Mouse (Mus musculus): ENCODE measurements around the gene Pafah1b2. TPM values are rescaled to one million over a fixed set of nuclear protein-coding genes. Genes with fewer than 3 reads are reported as not detected.

Pafah1b2 gene
- polyA plus RNA-seq, 1 experiment from 2014 or later, result 161 TPM

GRCm38 (mm10) chr9:46041186-46041585 lies 28.7 kb upstream of the Pafah1b2 start:
- Histone ChIP-seq H3K4me2 (replicated peaks) (no peak overlapping the region), H3K27ac (replicated peaks) (no peak overlapping the region), H3K4me3 (replicated peaks) (no peak overlapping the region), H3K36me3 (peaks cover 7% of the 10 kb centered on the region; the same call in 1 of the 2 replicates), H3K9ac (no peak overlapping the region), H3K9me3 (replicated peaks) (no peaks in the 10 kb centered on the region), H3K27me3 (no peaks in the 10 kb centered on the region), H3K4me1 (no peaks in the 10 kb centered on the region)
- 56% methylated on average over 2 of the region's 2 CpGs for WGBS
- no peak for ATAC-seq (ENCODE audit: insufficient number of reproducible peaks, low FRiP score, low TSS enrichment, low read depth)

- H3K4me2 ChIP-seq (replicated peaks), result no peak overlapping the region
- no peaks in the 10 kb centered on the region for H3K27me3 ChIP-seq
- no peaks in the 10 kb centered on the region for H3K9me3 ChIP-seq (replicated peaks)
- WGBS, result 84% methylated on average over 13 of the region's 13 CpGs
- no peak overlapping the region for H3K27ac ChIP-seq (replicated peaks)
- H3K4me1 ChIP-seq, result peaks cover 12% of the 10 kb centered on the region
- ATAC-seq (ENCODE audit: insufficient number of reproducible peaks, low FRiP score, low TSS enrichment, low read depth), result no peak
- H3K4me3 ChIP-seq (replicated peaks), result no peak overlapping the region
- H3K9ac ChIP-seq, result no peak overlapping the region
- peaks cover 7% of the 10 kb centered on the region; the same call in 1 of the 2 replicates for H3K36me3 ChIP-seq
Observed at GRCm38 (mm10) chr9:46038786-46039185, 26.3 kb upstream of the Pafah1b2 start.

GRCm38 (mm10) chr9:46036881-46037280 lies 24.4 kb upstream of the Pafah1b2 start:
- H3K9ac ChIP-seq, result no peak overlapping the region
- peaks cover 7% of the 10 kb centered on the region; the same call in 1 of the 2 replicates for H3K36me3 ChIP-seq
- WGBS, result 94% methylated on average over 8 of the region's 8 CpGs
- peaks cover 25% of the 10 kb centered on the region for H3K4me1 ChIP-seq
- H3K27me3 ChIP-seq, result no peaks in the 10 kb centered on the region
- H3K9me3 ChIP-seq (replicated peaks), result no peaks in the 10 kb centered on the region
- H3K27ac ChIP-seq (replicated peaks), result no peak overlapping the region
- no peak for ATAC-seq (ENCODE audit: insufficient number of reproducible peaks, low FRiP score, low TSS enrichment, low read depth)
- H3K4me3 ChIP-seq (replicated peaks), result no peak overlapping the region
- H3K4me2 ChIP-seq (replicated peaks), result no peak overlapping the region

- H3K36me3 ChIP-seq, result peaks cover 7% of the 10 kb centered on the region; the same call in 1 of the 2 replicates
- no peak overlapping the region for H3K27ac ChIP-seq (replicated peaks)
- H3K4me3 ChIP-seq (replicated peaks), result no peak overlapping the region
- no peak overlapping the region for H3K9ac ChIP-seq
- 29% methylated on average over 9 of the region's 9 CpGs for WGBS
- H3K9me3 ChIP-seq (replicated peaks), result no peaks in the 10 kb centered on the region
- ATAC-seq (ENCODE audit: insufficient number of reproducible peaks, low FRiP score, low TSS enrichment, low read depth), result no peak
- no peak overlapping the region for H3K4me2 ChIP-seq (replicated peaks)
- peaks cover 35% of the 10 kb centered on the region for H3K4me1 ChIP-seq
- no peaks in the 10 kb centered on the region for H3K27me3 ChIP-seq
Observed at GRCm38 (mm10) chr9:46035290-46035871, 22.9 kb upstream of the Pafah1b2 start.

GRCm38 (mm10) chr9:46033862-46034261 lies 21.4 kb upstream of the Pafah1b2 start:
- ATAC-seq (ENCODE audit: insufficient number of reproducible peaks, low FRiP score, low TSS enrichment, low read depth), result no peak
- 89% methylated on average over 3 of the region's 3 CpGs for WGBS
- peaks cover 47% of the 10 kb centered on the region for H3K4me1 ChIP-seq

GRCm38 (mm10) chr9:46033058-46033457 lies 20.6 kb upstream of the Pafah1b2 start:
- H3K9me3 ChIP-seq (replicated peaks), result no peaks in the 10 kb centered on the region
- H3K27me3 ChIP-seq, result no peaks in the 10 kb centered on the region
- WGBS, result 70% methylated on average over 1 of the region's 1 CpGs
- H3K4me2 ChIP-seq (replicated peaks), result no peak overlapping the region
- ATAC-seq (ENCODE audit: insufficient number of reproducible peaks, low FRiP score, low TSS enrichment, low read depth), result no peak
- H3K4me3 ChIP-seq (replicated peaks), result no peak overlapping the region
- no peak overlapping the region for H3K9ac ChIP-seq
- 0 out of 2 replicates have a peak overlapping the region, but pooled peaks have one; percentile 34 for H3K27ac ChIP-seq (replicated peaks)
- no peaks in the 10 kb centered on the region for H3K36me3 ChIP-seq
- peaks cover 47% of the 10 kb centered on the region for H3K4me1 ChIP-seq

More at GRCm38 (mm10) chr9:46033862-46034261, 21.4 kb upstream of the Pafah1b2 start:
- Histone ChIP-seq H3K9ac (no peak overlapping the region), H3K4me3 (replicated peaks) (no peak overlapping the region), H3K27ac (replicated peaks) (no peak overlapping the region), H3K9me3 (replicated peaks) (no peaks in the 10 kb centered on the region), H3K36me3 (no peaks in the 10 kb centered on the region), H3K27me3 (no peaks in the 10 kb centered on the region), H3K4me2 (replicated peaks) (no peak overlapping the region)

- H3K4me3 ChIP-seq (replicated peaks), result no peak overlapping the region
- no peaks in the 10 kb centered on the region for H3K27me3 ChIP-seq
- peaks cover 47% of the 10 kb centered on the region for H3K4me1 ChIP-seq
- 0 out of 2 replicates have a peak overlapping the region, but pooled peaks have one; percentile 34 for H3K27ac ChIP-seq (replicated peaks)
- no peaks in the 10 kb centered on the region for H3K36me3 ChIP-seq
- 50% methylated on average over 6 of the region's 6 CpGs for WGBS
- no peak overlapping the region for H3K4me2 ChIP-seq (replicated peaks)
- no peaks in the 10 kb centered on the region for H3K9me3 ChIP-seq (replicated peaks)
- no peak for ATAC-seq (ENCODE audit: insufficient number of reproducible peaks, low FRiP score, low TSS enrichment, low read depth)
- H3K9ac ChIP-seq, result no peak overlapping the region
Observed at GRCm38 (mm10) chr9:46032190-46032589, 19.7 kb upstream of the Pafah1b2 start.

GRCm38 (mm10) chr9:46030968-46031367 lies 18.5 kb upstream of the Pafah1b2 start:
- H3K9me3 ChIP-seq (replicated peaks), result no peaks in the 10 kb centered on the region
- 62% methylated on average over 6 of the region's 6 CpGs for WGBS
- H3K9ac ChIP-seq, result no peak overlapping the region
- peaks cover 47% of the 10 kb centered on the region for H3K4me1 ChIP-seq
- H3K4me2 ChIP-seq (replicated peaks), result no peak overlapping the region
- H3K27ac ChIP-seq (replicated peaks), result no peak overlapping the region
- H3K36me3 ChIP-seq, result no peaks in the 10 kb centered on the region
- H3K27me3 ChIP-seq, result no peaks in the 10 kb centered on the region
- ATAC-seq (ENCODE audit: insufficient number of reproducible peaks, low FRiP score, low TSS enrichment, low read depth), result no peak
- no peak overlapping the region for H3K4me3 ChIP-seq (replicated peaks)

- no peaks in the 10 kb centered on the region for H3K9me3 ChIP-seq (replicated peaks)
- no peaks in the 10 kb centered on the region for H3K27me3 ChIP-seq
- no peak overlapping the region for H3K4me2 ChIP-seq (replicated peaks)
- H3K36me3 ChIP-seq, result no peaks in the 10 kb centered on the region
- no peak overlapping the region for H3K9ac ChIP-seq
- no peak for ATAC-seq (ENCODE audit: insufficient number of reproducible peaks, low FRiP score, low TSS enrichment, low read depth)
- 70% methylated on average over 5 of the region's 5 CpGs for WGBS
- no peak overlapping the region for H3K27ac ChIP-seq (replicated peaks)
- H3K4me3 ChIP-seq (replicated peaks), result no peak overlapping the region
- peaks cover 40% of the 10 kb centered on the region for H3K4me1 ChIP-seq
Observed at GRCm38 (mm10) chr9:46030184-46030583, 17.7 kb upstream of the Pafah1b2 start.

GRCm38 (mm10) chr9:46029534-46029933 lies 17.0 kb upstream of the Pafah1b2 start:
- 70% methylated on average over 6 of the region's 6 CpGs for WGBS
- Histone ChIP-seq H3K27me3 (no peaks in the 10 kb centered on the region), H3K4me1 (peaks cover 36% of the 10 kb centered on the region), H3K27ac (replicated peaks) (no peak overlapping the region), H3K9me3 (replicated peaks) (no peaks in the 10 kb centered on the region), H3K9ac (no peak overlapping the region), H3K4me2 (replicated peaks) (no peak overlapping the region), H3K4me3 (replicated peaks) (no peak overlapping the region), H3K36me3 (no peaks in the 10 kb centered on the region)
- ATAC-seq (ENCODE audit: insufficient number of reproducible peaks, low FRiP score, low TSS enrichment, low read depth), result no peak

GRCm38 (mm10) chr9:46027994-46028393 lies 15.5 kb upstream of the Pafah1b2 start:
- Histone ChIP-seq H3K36me3 (no peaks in the 10 kb centered on the region), H3K27ac (replicated peaks) (no peak overlapping the region), H3K4me1 (peaks cover 34% of the 10 kb centered on the region), H3K4me2 (replicated peaks) (no peak overlapping the region), H3K4me3 (replicated peaks) (no peak overlapping the region), H3K27me3 (no peaks in the 10 kb centered on the region), H3K9ac (no peak overlapping the region), H3K9me3 (replicated peaks) (no peaks in the 10 kb centered on the region)
- 58% methylated on average over 8 of the region's 8 CpGs for WGBS
- ATAC-seq (ENCODE audit: insufficient number of reproducible peaks, low FRiP score, low TSS enrichment, low read depth), result no peak
